Mouse (Mus musculus) brain, embryonic 14.5 days (tissue): ENCODE measurements around the gene Gdf15. TPM values are rescaled to one million over a fixed set of nuclear protein-coding genes. Genes with fewer than 3 reads are reported as not detected.

Experiments
- DNase-seq: peaks from one replicate; pipeline ENCODE4 v3.0.0-alpha.2; 2011; ENCODE audit warnings: low read depth
- CTCF ChIP-seq: fragments of 200-500 bp; IDR thresholded peaks from 2 replicates; pipeline ENCODE4 v1.5.1; 2012; ENCODE audit warnings: inconsistent platforms, mild to moderate bottlenecking, moderate library complexity, borderline replicate concordance; ENCODE audit not compliant: insufficient read depth, insufficient read length; ENCODE audit errors: extremely low read depth
- POLR2A ChIP-seq: fragments of 200-500 bp; IDR thresholded peaks from 2 replicates; pipeline ENCODE4 v1.6.1; 2012; ENCODE audit warnings: mild to moderate bottlenecking, inconsistent platforms, borderline replicate concordance; ENCODE audit not compliant: poor library complexity, insufficient read depth, insufficient read length, severe bottlenecking; ENCODE audit errors: extremely low read depth
- polyA plus RNA-seq: library from polyadenylated mRNA; depleted of rRNA; stranded (reverse); fragments of >200 nt; gene quantifications from 2 replicates; pipeline ENCODE4 v1.2.3, GENCODE M21; 2012; rRNA removed

The Gdf15 gene
- polyA plus RNA-seq, 1 experiment, result 0.26 TPM

DNA sequence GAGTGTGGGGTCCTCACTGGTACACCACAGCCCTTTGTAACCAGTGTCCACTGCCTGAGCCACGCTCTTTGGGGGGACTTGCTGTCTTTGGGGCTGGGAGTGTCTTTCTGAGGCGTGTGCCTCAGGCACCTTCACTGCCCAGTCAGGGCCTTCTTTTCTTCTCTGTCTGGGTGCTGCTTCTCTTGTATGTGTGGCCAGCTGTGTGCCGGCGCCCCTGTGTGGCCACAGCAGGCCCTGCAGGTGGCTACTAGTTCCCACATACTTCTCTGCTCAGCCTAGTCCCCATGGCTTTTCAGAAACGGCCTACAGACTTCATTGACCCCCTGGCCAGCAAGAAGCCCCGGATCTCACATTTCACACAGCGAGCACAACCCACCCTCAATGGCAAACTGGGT is 47.0 kb downstream of the Gdf15 start:
- TF ChIP-seq POLR2A, result no peak
- peak; percentile 77 for TF ChIP-seq CTCF
- no peak for DNase-seq

DNA sequence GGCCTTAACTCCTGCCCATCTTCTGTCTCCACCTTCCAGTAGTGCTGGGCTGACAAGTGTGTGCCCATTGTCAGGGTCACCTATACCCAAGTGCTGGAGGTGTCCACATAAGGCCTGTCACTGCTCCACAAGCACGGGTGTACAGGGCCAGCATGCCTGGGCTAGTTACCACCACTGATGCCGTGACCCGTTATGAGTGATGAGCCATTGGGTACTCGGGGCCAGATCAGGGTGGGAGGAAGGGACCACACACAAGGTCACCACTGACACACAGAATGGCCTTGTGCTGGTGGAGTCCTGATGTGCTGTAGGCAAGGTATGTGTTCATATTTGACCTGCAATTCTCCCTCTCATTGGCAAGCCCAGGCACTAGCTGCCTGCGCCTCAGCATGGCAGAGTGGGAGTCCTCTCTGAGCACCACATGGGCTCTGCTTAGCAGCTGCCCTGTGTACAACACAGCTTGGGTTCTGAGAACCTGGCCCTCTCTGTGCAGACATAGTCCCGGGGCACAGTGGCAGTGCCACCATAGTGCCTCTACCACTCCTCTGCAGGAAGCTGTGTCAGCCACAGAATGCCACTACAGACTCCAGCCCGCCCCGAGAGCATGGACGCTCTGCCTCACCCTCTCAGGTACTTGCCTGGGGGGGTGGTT is 47.5 kb downstream of the Gdf15 start:
- no peak for DNase-seq

DNA sequence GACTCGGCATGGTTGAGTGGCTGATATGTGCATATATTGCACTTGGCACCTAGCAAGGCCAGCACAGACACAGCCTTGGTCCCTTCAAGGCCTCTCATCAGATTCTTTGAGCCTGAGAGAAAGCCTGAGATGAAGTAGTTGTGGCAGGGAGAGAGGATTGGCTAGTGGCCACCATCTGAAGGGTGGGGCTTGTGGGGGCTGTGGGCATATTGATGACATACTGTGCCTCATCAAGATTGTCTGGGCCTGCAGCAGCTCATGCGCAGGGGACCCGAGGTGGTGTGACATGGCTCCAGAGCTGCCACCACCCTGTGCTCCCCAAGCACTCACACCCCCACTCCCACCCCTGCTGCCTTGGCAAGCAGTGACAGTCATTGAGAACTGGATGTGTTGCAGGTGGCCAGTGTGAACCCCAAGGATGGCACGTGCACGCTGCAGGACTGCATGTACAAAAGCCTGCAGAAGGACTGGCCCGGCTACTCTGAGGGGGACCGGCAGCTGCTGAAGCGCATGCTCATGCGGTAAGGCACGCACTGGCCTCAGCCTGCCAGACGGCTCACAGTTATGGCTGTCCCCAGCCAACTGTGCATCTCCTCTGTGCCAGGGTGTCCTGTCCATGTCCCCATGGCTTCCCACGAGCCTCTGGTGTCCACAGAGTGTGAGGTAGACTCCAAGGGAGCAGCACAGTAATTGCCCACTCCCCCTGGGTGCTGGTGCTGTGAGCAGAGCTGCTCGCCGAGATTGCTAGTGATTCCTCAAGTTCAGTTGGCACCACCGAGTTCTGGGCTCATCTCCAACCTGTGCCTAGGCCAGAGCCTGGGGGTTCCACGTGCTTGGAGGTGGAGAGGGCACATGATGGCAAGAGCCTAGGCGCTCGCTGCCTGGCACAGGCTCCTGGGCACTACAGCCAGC is 48.5 kb downstream of the Gdf15 start:
- no peak for TF ChIP-seq POLR2A
- TF ChIP-seq CTCF, result no peak
- DNase-seq, result no peak

More for the DNA sequence above, 47.5 kb downstream of the Gdf15 start:
- TF ChIP-seq POLR2A (no peak), CTCF (no peak)

Other genes starting within 250 kb of the Gdf15 start
- 49.7 and 77.0 TPM in 2 replicates for gene Crtc1, start 192.9 kb downstream of the Gdf15 start, polyA plus RNA-seq
- 46.7 and 50.6 TPM in 2 replicates for gene Klhl26, start 155.5 kb downstream of the Gdf15 start, polyA plus RNA-seq
- gene Tmem59l, start 145.1 kb downstream of the Gdf15 start, polyA plus RNA-seq, result 64.8 and 68.6 TPM in 2 replicates
- gene Crlf1, start 139.3 kb downstream of the Gdf15 start, polyA plus RNA-seq, result 1.4 and 2.5 TPM in 2 replicates
- gene Rex1bd, start 125.7 kb downstream of the Gdf15 start, polyA plus RNA-seq, result 175 and 234 TPM in 2 replicates
- gene Uba52, start 121.7 kb downstream of the Gdf15 start, polyA plus RNA-seq, result 1,073 and 1,241 TPM in 2 replicates
- gene Fkbp8, start 104.7 kb downstream of the Gdf15 start, polyA plus RNA-seq, result 485 and 597 TPM in 2 replicates
- 44.5 and 52.0 TPM in 2 replicates for gene Kxd1, start 104.5 kb downstream of the Gdf15 start, polyA plus RNA-seq
- 26.6 and 27.0 TPM in 2 replicates for gene Ell, start 93.0 kb downstream of the Gdf15 start, polyA plus RNA-seq
- 165 and 231 TPM in 2 replicates for gene Isyna1, start 38.1 kb downstream of the Gdf15 start, polyA plus RNA-seq
- gene Ssbp4, start 23.6 kb downstream of the Gdf15 start, polyA plus RNA-seq, result 202 and 236 TPM in 2 replicates
- gene Lrrc25, start 16.3 kb downstream of the Gdf15 start, polyA plus RNA-seq, result 1.4 TPM in 2 replicates
- gene Pgpep1, start 27.9 kb upstream of the Gdf15 start, polyA plus RNA-seq, result 80.8 and 83.7 TPM in 2 replicates
- gene Lsm4, start 40.8 kb upstream of the Gdf15 start, polyA plus RNA-seq, result 159 and 208 TPM in 2 replicates
- gene Jund, start 66.5 kb upstream of the Gdf15 start, polyA plus RNA-seq, result 281 and 291 TPM in 2 replicates
- 0.10 and 0.23 TPM in 2 replicates for gene Iqcn, start 71.0 kb upstream of the Gdf15 start, polyA plus RNA-seq
- not detected in 2 replicates for gene Gm3336, start 86.1 kb upstream of the Gdf15 start, polyA plus RNA-seq
- gene Pde4c, start 91.3 kb upstream of the Gdf15 start, polyA plus RNA-seq, result 0.40 and 0.58 TPM in 2 replicates
- 468 and 475 TPM in 2 replicates for gene Rab3a, start 122.2 kb upstream of the Gdf15 start, polyA plus RNA-seq
- gene Mpv17l2, start 128.5 kb upstream of the Gdf15 start, polyA plus RNA-seq, result 29.1 and 45.0 TPM in 2 replicates
- gene Pik3r2, start 144.3 kb upstream of the Gdf15 start, polyA plus RNA-seq, result 150 and 161 TPM in 2 replicates
- gene Mast3, start 172.6 kb upstream of the Gdf15 start, polyA plus RNA-seq, result 45.2 and 48.3 TPM in 2 replicates
- gene Il12rb1, start 176.0 kb upstream of the Gdf15 start, polyA plus RNA-seq, result 0.11 and 0.14 TPM in 2 replicates
- gene Arrdc2, start 207.3 kb upstream of the Gdf15 start, polyA plus RNA-seq, result 27.2 and 38.6 TPM in 2 replicates
- gene Kcnn1, start 230.8 kb upstream of the Gdf15 start, polyA plus RNA-seq, result 37.8 and 38.4 TPM in 2 replicates
- 94.9 and 111 TPM in 2 replicates for gene Ccdc124, start 241.5 kb upstream of the Gdf15 start, polyA plus RNA-seq